ENCODE assay signal across 26 mouse cellular contexts in genomic region chr6:97289838-97290237, GRCm38 (mm10). TPM values are rescaled to one million over a fixed set of nuclear protein-coding genes. Genes with fewer than 3 reads are reported as not detected.
DNase-seq lines count a peak whose midpoint lies in the region; ATAC-seq and TF ChIP-seq lines count a peak whose summit lies in the region.
"Had no signal": no experiment of that assay in that cellular context is flagged by ENCODE, and none has a peak within 500 bp of the region (broad histone marks: within the 10 kb centered on the region; RNA-seq: fewer than 3 reads in every experiment).

No protein-coding gene starts in this region.

- TF ChIP-seq EP300 in CH12.LX (IDR thresholded peaks at IDR 0.05; ENCODE audit: low read length), result no peak

- no peaks in the 10 kb centered on the region for H3K27me3 ChIP-seq in midbrain, embryonic 11.5 days (ENCODE audit: control insufficient read depth, insufficient read depth, low read length)
- H3K27me3 ChIP-seq in midbrain, embryonic 13.5 days, result no peaks in the 10 kb centered on the region
- H3K27me3 ChIP-seq in CH12.LX (replicated peaks), result no peaks in the 10 kb centered on the region
- no peaks in the 10 kb centered on the region for H3K27me3 ChIP-seq in cerebellum, adult 2 months (ENCODE audit: control insufficient read depth, insufficient read depth, low read length)
- H3K27me3 ChIP-seq: embryonic facial prominence, embryonic 15.5 days; forebrain, embryonic 12.5 days had no signal

- in situ Hi-C loops in CH12.LX (cut with MboI; ENCODE audit: low pct_ligation_motif_present, low pct_unique_long_range_greater_than_20kb, low sequenced_read_pairs), result loop anchor here (10.0 kb wide), 1 partner anchor 115 kb away; no protein-coding TSS in a partner anchor

- H3K9ac ChIP-seq in midbrain, embryonic 11.5 days (ENCODE audit: low read length), result no peak overlapping the region
- H3K9ac ChIP-seq in midbrain, embryonic 13.5 days (replicated peaks), result no peak overlapping the region
- H3K9ac ChIP-seq in CH12.LX (ENCODE audit: insufficient read depth, low read depth), result no peak overlapping the region
- H3K9ac ChIP-seq: embryonic facial prominence, embryonic 13.5 days; embryonic facial prominence, embryonic 15.5 days; forebrain, embryonic 12.5 days had no signal

- no peaks in the 10 kb centered on the region for H3K9me3 ChIP-seq in midbrain, embryonic 11.5 days (ENCODE audit: control insufficient read depth, low read length)
- no peaks in the 10 kb centered on the region for H3K9me3 ChIP-seq in midbrain, embryonic 13.5 days
- H3K9me3 ChIP-seq in CH12.LX (replicated peaks; ENCODE audit: low read length), result no peaks in the 10 kb centered on the region
- H3K9me3 ChIP-seq: embryonic facial prominence, embryonic 13.5 days; embryonic facial prominence, embryonic 15.5 days; forebrain, embryonic 10.5 days; forebrain, embryonic 12.5 days had no signal

- no peaks in the 10 kb centered on the region for H3K4me1 ChIP-seq in midbrain, embryonic 11.5 days (ENCODE audit: control insufficient read depth, insufficient read depth, low read length)
- peaks cover 10% of the 10 kb centered on the region; the same call in 1 of the 2 replicates for H3K4me1 ChIP-seq in midbrain, embryonic 13.5 days (replicated peaks)
- peaks cover 21 to 48% of the 10 kb centered on the region in 2 experiments for H3K4me1 ChIP-seq in CH12.LX (ENCODE audit: control insufficient read depth in 1 of 2, insufficient read depth in 2 of 2)
- no peaks in the 10 kb centered on the region for H3K4me1 ChIP-seq in cerebellum, adult 2 months (ENCODE audit: control insufficient read depth, insufficient read depth, low read length)

- peaks cover 4% of the 10 kb centered on the region for H3K36me3 ChIP-seq in midbrain, embryonic 11.5 days (ENCODE audit: control insufficient read depth, insufficient read depth, low read length)
- H3K36me3 ChIP-seq in midbrain, embryonic 13.5 days, result peaks cover 43% of the 10 kb centered on the region
- no peaks in the 10 kb centered on the region for H3K36me3 ChIP-seq in CH12.LX (replicated peaks in 1 of 2; ENCODE audit: control insufficient read depth in 1 of 2, insufficient read depth in 1 of 2, low read length in 1 of 2)
- H3K36me3 ChIP-seq: embryonic facial prominence, embryonic 13.5 days; embryonic facial prominence, embryonic 15.5 days had no signal

- H3K27ac ChIP-seq in layer of hippocampus, adult 2 months, result peak overlapping the region; percentile 76; the same call in 1 of the 2 replicates
- no peak overlapping the region for H3K27ac ChIP-seq in midbrain, embryonic 11.5 days (ENCODE audit: low read depth, low read length)
- H3K27ac ChIP-seq in midbrain, embryonic 13.5 days, result no peak overlapping the region
- H3K27ac ChIP-seq in CH12.LX (ENCODE audit: insufficient read depth, low read depth), result no peak overlapping the region
- no peak overlapping the region for H3K27ac ChIP-seq in cerebellum, adult 2 months (ENCODE audit: insufficient read depth, low read length)
- H3K27ac ChIP-seq: embryonic facial prominence, embryonic 13.5 days; embryonic facial prominence, embryonic 15.5 days; forebrain, embryonic 10.5 days; forebrain, embryonic 12.5 days had no signal

- H3K4me3 ChIP-seq in layer of hippocampus, adult 2 months, result no peak overlapping the region
- no peak overlapping the region for H3K4me3 ChIP-seq in midbrain, embryonic 11.5 days (ENCODE audit: low read depth, low read length)
- no peak overlapping the region for H3K4me3 ChIP-seq in midbrain, embryonic 13.5 days (replicated peaks)
- no peak overlapping the region for H3K4me3 ChIP-seq in CH12.LX (replicated peaks in 1 of 3; ENCODE audit: low read depth in 2 of 3, low read length in 2 of 3, poor library complexity in 1 of 3)
- H3K4me3 ChIP-seq in cerebellum, adult 2 months (replicated peaks; ENCODE audit: insufficient read depth, low read depth, low read length), result no peak overlapping the region
- H3K4me3 ChIP-seq: embryonic facial prominence, embryonic 13.5 days; embryonic facial prominence, embryonic 15.5 days; erythroblast, embryonic 14.5 days; forebrain, embryonic 10.5 days; forebrain, embryonic 12.5 days had no signal

- WGBS in midbrain, embryonic 11.5 days, result 91% methylated on average over 4 of the region's 4 CpGs
- 96% methylated on average over 4 of the region's 4 CpGs for WGBS in midbrain, embryonic 13.5 days
- WGBS in cerebellum, adult 2 months, result 93% methylated on average over 4 of the region's 4 CpGs

- no peaks in the 10 kb centered on the region for H3K79me2 ChIP-seq in CH12.LX (replicated peaks; ENCODE audit: control insufficient read depth, extremely low read depth, insufficient read depth, poor library complexity, severe bottlenecking)

- no peak for TF ChIP-seq POLR2A in CH12.LX (IDR thresholded peaks at IDR 0.05; ENCODE audit: low read depth, low read length)
- no peak for TF ChIP-seq POLR2A in cerebellum, adult 2 months (IDR thresholded peaks at IDR 0.05; ENCODE audit: borderline replicate concordance, insufficient read depth, low read length)

- TF ChIP-seq RAD21 in CH12.LX (IDR thresholded peaks at IDR 0.05; ENCODE audit: low read depth, low read length), result no peak

- DNase-seq in layer of hippocampus, adult 2 months (ENCODE audit: low spot score in 2 of 2), result no peak
- DNase-seq in layer of hippocampus, adult 9-10 months (ENCODE audit: low spot score), result no peak
- peak; percentile 82 for DNase-seq in midbrain, embryonic 11.5 days (ENCODE audit: low spot score, missing footprints)
- DNase-seq in CH12.LX (ENCODE audit: extremely low read depth), result no peak
- no peak for DNase-seq in cerebellum, adult 2 months
- DNase-seq: adrenal gland, adult 2 months; adrenal gland, postnatal 14 days; adrenal gland, postnatal 36 days; B cell, adult 2 months; cerebellum, adult 11-12 months; cerebellum, adult 8-10 months; cerebellum, adult 9-11 months; cerebellum, postnatal 14 days; cerebellum, postnatal 36 days; embryo, embryonic 11 days had no signal

- no peak for TF ChIP-seq CTCF in layer of hippocampus, adult 2 months (conservative IDR thresholded peaks at IDR 0.05)
- no peak for TF ChIP-seq CTCF in CH12.LX (conservative IDR thresholded peaks at IDR 0.05 in 1 of 2, IDR thresholded peaks at IDR 0.05 in 1 of 2; ENCODE audit: low read depth in 2 of 2, low read length in 2 of 2)
- TF ChIP-seq CTCF in cerebellum, adult 2 months (IDR thresholded peaks at IDR 0.05; ENCODE audit: borderline replicate concordance, insufficient read depth, low read depth, low read length), result no peak

- ATAC-seq in midbrain, embryonic 11.5 days (ENCODE audit: low FRiP score), result no peak
- ATAC-seq in midbrain, embryonic 13.5 days, result no peak
- ATAC-seq: CD4-positive, CD25-positive, alpha-beta regulatory T cell, adult 4 months; forebrain, embryonic 14.5 days; forebrain, embryonic 16.5 days had no signal

- no peak overlapping the region for H3K4me2 ChIP-seq in midbrain, embryonic 11.5 days
- H3K4me2 ChIP-seq in midbrain, embryonic 13.5 days (replicated peaks), result no peak overlapping the region
- peak overlapping the region; percentile 16; the same call in 1 of the 2 replicates for H3K4me2 ChIP-seq in CH12.LX (ENCODE audit: insufficient read depth, low read depth, poor library complexity, severe bottlenecking)
- H3K4me2 ChIP-seq: embryonic facial prominence, embryonic 13.5 days; embryonic facial prominence, embryonic 15.5 days; forebrain, embryonic 12.5 days had no signal

- dilution Hi-C loops in CH12.LX (cut with MboI; ENCODE audit: extremely low pct_ligation_motif_present, extremely low pct_unique_long_range_greater_than_20kb, low sequenced_read_pairs), result no loop called here

TF ChIP-seq in CH12.LX, 34 proteins besides CTCF, POLR2A, EP300 and RAD21:
- TF ChIP-seq MYC (IDR thresholded peaks at IDR 0.05; ENCODE audit: low read depth, low read length), result no peak
- TF ChIP-seq ZMIZ1 (IDR thresholded peaks at IDR 0.05; ENCODE audit: low read depth, low read length), result no peak
- no peak for TF ChIP-seq CHD1 (IDR thresholded peaks at IDR 0.05; ENCODE audit: low read depth, low read length)
- no peak for TF ChIP-seq KAT2A (IDR thresholded peaks at IDR 0.05; ENCODE audit: insufficient replicate concordance, low read length)
- TF ChIP-seq GABPA (IDR thresholded peaks at IDR 0.05; ENCODE audit: insufficient replicate concordance, low read depth, low read length), result no peak
- TF ChIP-seq TCF12 (IDR thresholded peaks at IDR 0.05; ENCODE audit: low read depth, low read length), result no peak
- no peak for TF ChIP-seq IRF4 (IDR thresholded peaks at IDR 0.05; ENCODE audit: low read depth, low read length)
- TF ChIP-seq UBTF (IDR thresholded peaks at IDR 0.05; ENCODE audit: low read depth, low read length), result no peak
- no peak for TF ChIP-seq ETS1 (conservative IDR thresholded peaks at IDR 0.05; ENCODE audit: low read depth, low read length)
- no peak for TF ChIP-seq SIN3A (IDR thresholded peaks at IDR 0.05; ENCODE audit: low read length)
- TF ChIP-seq PAX5 (IDR thresholded peaks at IDR 0.05; ENCODE audit: low read length), result no peak
- no peak for TF ChIP-seq NRF1 (IDR thresholded peaks at IDR 0.05; ENCODE audit: low read depth, low read length)

RNA-seq across cellular contexts. Expression of gene Lmod3, which starts 37.3 kb away (rescaled TPM):
- not detected for total RNA-seq in layer of hippocampus, adult 2 months (2021)
- polyA plus RNA-seq in midbrain, embryonic 11.5 days (2014; fragmentation: Nextera tagmentation; extraction: Ambion mirVana), result 0.08 TPM in 1 of 2 replicates, not detected in the other
- 0.07 TPM in 1 of 2 replicates, not detected in the other for polyA plus RNA-seq in midbrain, embryonic 13.5 days (2015; fragmentation: Nextera tagmentation; extraction: Ambion mirVana)
- not detected in 2 replicates for total RNA-seq in CH12.LX (2012; rRNA removed)
- not detected in 2 replicates for total RNA-seq in CH12.LX (2014; rRNA removed)
- polyA plus RNA-seq in CH12.LX (2012; ENCODE audit: insufficient read length, low read depth), result not detected in 2 replicates
- polyA plus RNA-seq in cerebellum, adult 2 months (2012; rRNA removed), result 0.06 and 0.08 TPM in 2 replicates
- total RNA-seq: adrenal gland, adult 2 months; adrenal gland, postnatal 14 days; adrenal gland, postnatal 36 days; common myeloid progenitor, adult 5-6 weeks; MEL had no signal
- polyA plus RNA-seq: adrenal gland, adult 2 months; erythroblast, embryonic 14.5 days; forebrain, embryonic 10.5 days; forebrain, embryonic 14.5 days; forebrain, embryonic 16.5 days had no signal
